Mouse (Mus musculus) Patski (cell line): ENCODE measurements around the gene Car6. TPM values are rescaled to one million over a fixed set of nuclear protein-coding genes. Genes with fewer than 3 reads are reported as not detected.

Experiments used
- ATAC-seq: fragments of 100-300 bp; one replicate; pipeline ENCODE4 v1.8.0; 2021
- CTCF ChIA-PET: fragments of 350-600 bp; sonication (Branson Sonifier 250); formaldehyde crosslinking; loops from one replicate; lab custom pipeline; 2022; ENCODE audit warnings: inconsistent platforms; lab: Charles Lee
- POLR2A ChIA-PET: fragments of 350-600 bp; sonication (Branson Sonifier 250); formaldehyde crosslinking; loops from one replicate; lab custom pipeline; 2022; ENCODE audit warnings: antibody characterized with exemption, inconsistent platforms; lab: Charles Lee
- DNase-seq: peaks from one replicate; pipeline ENCODE4 v3.0.0-alpha.2; 2011; ENCODE audit warnings: low read depth, low spot score
- H3K27me3 ChIP-seq: fragments of 371-371 bp; one replicate; pipeline ENCODE4 v1.5.1; 2021
- CTCF ChIP-seq: fragments of 100-300 bp; IDR thresholded peaks from one replicate; pipeline ENCODE4 v1.5.1; 2021
- in situ Hi-C: fragments of 300-500 bp; cut with MboI; formaldehyde crosslinking; loops from 3 replicates; pipeline ENCODE4 v1.11.1; 2018; ENCODE audit warnings: low pct_unique_long_range_greater_than_20kb, mixed read lengths
- polyA plus RNA-seq: library from polyadenylated mRNA; unstranded; gene quantifications from one replicate; pipeline ENCODE4 v1.2.3, GENCODE M21; 2021

Car6 gene
- polyA plus RNA-seq, 1 experiment from 2014 or later, result not detected

DNA sequence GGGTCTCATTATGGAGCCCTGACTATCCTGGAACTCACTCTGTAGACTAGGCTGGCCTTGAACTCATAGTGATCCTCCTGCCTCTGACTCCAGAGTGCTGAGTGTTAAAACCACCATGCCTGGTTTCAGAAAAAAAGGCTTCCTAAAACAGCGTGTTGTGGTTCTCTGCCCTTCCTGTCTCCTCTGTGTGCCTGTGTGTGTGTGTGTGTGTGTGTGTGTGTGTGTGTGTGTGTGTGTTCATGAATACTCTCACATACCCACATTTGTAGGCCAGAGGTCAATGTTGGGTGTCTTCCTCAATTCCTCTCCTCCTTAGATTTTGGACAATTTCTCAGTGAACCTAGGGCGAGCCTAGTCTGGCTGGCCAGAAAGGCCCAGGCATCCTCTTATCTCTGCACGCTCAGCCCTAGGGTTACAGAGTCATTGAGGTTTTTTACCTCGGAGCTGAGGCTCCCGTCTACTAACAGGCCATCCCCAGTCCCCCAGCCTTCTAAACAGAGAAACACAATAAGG lies 16.0 kb upstream of the Car6 start:
- DNase-seq, result no peak
- no peak for ATAC-seq
- ChIA-PET CTCF (interaction anchor here (0.6 kb wide), 1 partner anchor 42 kb away, joined by 3 read pairs; no protein-coding TSS in a partner anchor), POLR2A (no interaction called here)
- no peaks in the 10 kb centered on the region for H3K27me3 ChIP-seq
- TF ChIP-seq CTCF, result no peak
- in situ Hi-C loops, result no loop called here

DNA sequence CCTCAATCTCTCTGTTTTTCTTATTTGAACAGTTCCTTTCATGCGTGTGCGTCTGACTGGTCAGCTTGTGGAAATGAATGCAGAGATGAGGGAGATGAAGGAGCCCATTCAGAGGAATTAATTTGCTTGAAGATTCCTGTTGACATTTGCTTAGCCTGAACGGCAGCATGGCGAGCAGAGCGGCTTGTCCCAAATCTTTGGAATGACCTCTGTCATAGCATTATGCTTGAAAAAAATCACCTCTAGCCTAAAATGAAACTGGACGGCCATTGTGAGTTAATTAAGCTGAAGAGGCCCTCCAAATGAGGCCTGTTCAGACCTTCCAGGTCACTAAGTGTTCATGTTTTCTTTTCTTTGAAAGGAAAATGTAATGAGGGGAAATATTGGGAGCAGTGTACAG lies 15.3 kb upstream of the Car6 start:
- no peak for ATAC-seq
- CTCF ChIA-PET, result no interaction called here
- DNase-seq, result no peak
- in situ Hi-C loops, result no loop called here
- no peak for TF ChIP-seq CTCF
- POLR2A ChIA-PET, result no interaction called here
- H3K27me3 ChIP-seq, result no peaks in the 10 kb centered on the region

DNA sequence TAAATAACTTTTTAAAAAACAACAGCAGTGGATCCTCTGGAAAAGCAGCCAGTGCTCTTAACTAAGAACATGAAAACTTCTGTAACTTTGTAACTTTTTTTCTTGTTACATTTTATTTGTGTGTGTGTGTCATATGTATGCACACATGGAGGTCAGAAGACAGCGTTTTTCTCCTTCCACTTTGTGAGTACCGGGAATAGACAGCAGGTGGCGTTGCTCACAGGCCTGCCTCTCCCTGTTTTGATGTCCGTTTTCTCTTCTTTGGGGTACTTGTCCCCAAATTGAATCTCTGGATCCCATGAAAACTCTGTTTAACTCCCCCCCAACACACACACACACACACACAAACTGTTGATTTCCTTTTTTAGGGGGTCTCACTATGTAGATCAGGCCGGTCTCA lies 12.8 kb upstream of the Car6 start:
- POLR2A ChIA-PET, result no interaction called here
- in situ Hi-C loops, result no loop called here
- no peak for TF ChIP-seq CTCF
- H3K27me3 ChIP-seq, result no peaks in the 10 kb centered on the region
- CTCF ChIA-PET, result no interaction called here
- no peak for ATAC-seq
- DNase-seq, result no peak

DNA sequence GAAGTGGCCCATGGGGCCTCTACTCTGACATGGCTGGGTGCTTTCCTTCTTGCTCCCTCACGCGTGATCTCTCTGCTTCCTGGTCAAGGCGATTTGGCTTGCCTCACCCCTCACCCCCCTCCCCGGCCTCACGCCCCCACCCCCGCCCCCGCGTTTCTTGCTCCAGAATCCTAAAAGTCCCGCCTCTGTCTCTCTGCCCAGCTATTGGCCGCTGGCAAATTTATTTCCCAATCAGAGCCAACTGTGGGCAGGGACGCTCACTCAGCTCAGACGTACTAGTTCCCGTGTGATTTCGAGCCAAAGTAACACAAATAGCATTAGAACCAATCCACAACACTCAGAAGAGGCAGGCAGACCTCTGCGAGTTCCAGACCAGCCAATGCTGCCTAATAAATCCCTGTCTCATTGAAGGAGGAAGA lies 11.4 kb upstream of the Car6 start:
- ChIA-PET CTCF (no interaction called here), POLR2A (no interaction called here)
- DNase-seq (no peak), ATAC-seq (no peak)
- H3K27me3 ChIP-seq, result no peaks in the 10 kb centered on the region
- TF ChIP-seq CTCF, result no peak
- in situ Hi-C loops, result no loop called here

DNA sequence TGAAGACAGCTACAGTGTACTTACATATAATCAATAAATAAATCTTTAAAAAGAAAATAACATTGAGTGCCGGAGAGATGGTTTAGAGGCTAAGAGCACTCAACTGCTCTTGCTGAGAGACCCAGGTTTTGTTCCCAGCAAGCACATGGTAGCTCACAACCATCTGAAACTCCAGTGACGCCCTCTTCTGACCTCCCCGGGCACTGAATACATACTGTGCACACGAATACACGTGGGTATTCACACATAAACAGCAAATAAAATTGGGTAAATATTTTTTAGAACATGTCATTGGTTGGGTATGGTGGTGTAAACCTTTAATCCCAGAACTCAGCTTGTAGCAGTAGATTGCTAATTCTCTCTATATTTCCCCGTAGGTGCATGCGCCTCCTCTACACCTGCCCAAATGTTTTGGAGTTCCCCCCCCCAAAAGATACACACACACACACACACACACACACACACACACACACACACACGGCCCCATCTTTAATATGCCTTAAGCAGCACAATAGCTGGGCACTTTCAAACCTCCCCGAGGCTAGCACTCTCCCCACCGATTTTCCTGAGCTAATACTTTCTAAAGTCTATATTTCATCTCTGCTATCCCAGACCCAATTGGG lies 10.9 kb upstream of the Car6 start:
- ChIA-PET CTCF (no interaction called here), POLR2A (no interaction called here)
- H3K27me3 ChIP-seq, result no peaks in the 10 kb centered on the region
- TF ChIP-seq CTCF, result no peak
- in situ Hi-C loops, result no loop called here
- DNase-seq (no peak), ATAC-seq (no peak)

DNA sequence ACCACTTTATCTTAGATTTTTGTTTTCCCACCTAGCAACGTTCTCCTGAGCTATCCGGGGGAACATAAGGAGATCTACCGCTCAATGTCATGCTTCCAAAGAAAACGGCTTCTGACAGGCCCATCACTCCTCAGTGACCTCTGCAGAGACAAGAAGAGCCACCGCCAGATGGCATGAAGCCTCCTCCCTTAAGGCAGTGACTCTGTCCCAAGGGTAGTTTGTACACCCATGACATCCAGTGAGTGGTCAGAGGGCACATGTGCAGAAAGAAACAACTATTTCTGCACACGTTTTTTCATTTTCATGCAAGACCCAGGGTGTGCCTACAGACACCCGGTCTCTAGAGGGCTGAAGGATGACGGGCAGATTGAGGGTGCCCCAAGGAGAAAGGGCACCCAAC lies 9.2 kb upstream of the Car6 start:
- no peak for TF ChIP-seq CTCF
- in situ Hi-C loops, result no loop called here
- DNase-seq, result no peak
- H3K27me3 ChIP-seq, result no peaks in the 10 kb centered on the region
- POLR2A ChIA-PET, result no interaction called here
- CTCF ChIA-PET, result no interaction called here
- no peak for ATAC-seq

DNA sequence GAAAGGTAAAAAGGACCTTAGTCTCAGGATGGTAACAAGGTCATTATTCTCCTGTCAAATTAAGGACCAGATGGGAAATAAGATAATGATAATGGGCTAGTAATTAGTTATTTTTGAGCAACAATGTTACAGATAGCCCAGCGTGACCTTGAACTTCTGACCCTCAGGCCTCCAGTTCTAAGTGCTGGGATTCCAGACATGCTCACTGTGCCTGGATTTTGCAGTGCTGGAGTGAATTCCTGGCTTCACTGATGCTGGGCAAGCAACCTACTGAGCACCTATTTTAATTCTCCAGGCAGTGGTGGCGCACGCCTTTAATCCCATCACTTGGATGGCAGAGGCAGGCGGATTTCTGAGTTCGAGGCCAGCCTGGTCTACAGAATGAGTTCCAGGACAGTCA lies 8.6 kb upstream of the Car6 start:
- in situ Hi-C loops, result no loop called here
- ATAC-seq (no peak), DNase-seq (no peak)
- CTCF ChIA-PET, result no interaction called here
- no peaks in the 10 kb centered on the region for H3K27me3 ChIP-seq
- POLR2A ChIA-PET, result no interaction called here
- no peak for TF ChIP-seq CTCF

DNA sequence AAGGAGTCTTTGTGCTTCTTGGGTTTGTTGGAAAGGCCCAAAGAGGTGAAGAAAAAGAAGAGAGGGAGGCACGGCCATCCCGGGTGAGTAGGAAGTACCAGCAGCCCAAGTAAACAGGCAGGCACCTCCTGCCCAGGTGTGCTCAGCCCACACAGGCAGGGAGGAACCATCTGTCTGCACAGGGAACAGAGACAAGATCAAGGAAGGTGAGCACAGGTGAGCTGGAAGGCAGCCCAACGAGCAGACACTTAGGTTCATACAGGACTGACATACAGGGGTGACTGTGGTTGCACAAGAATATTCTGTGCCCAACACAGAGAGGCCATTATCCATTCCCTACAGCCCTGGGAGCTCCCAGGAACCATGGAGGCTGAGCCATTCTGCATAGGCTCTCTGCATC lies 3.7 kb upstream of the Car6 start:
- H3K27me3 ChIP-seq, result no peaks in the 10 kb centered on the region
- in situ Hi-C loops, result no loop called here
- POLR2A ChIA-PET, result no interaction called here
- no peak for TF ChIP-seq CTCF
- CTCF ChIA-PET, result no interaction called here
- DNase-seq, result no peak
- ATAC-seq, result no peak

DNA sequence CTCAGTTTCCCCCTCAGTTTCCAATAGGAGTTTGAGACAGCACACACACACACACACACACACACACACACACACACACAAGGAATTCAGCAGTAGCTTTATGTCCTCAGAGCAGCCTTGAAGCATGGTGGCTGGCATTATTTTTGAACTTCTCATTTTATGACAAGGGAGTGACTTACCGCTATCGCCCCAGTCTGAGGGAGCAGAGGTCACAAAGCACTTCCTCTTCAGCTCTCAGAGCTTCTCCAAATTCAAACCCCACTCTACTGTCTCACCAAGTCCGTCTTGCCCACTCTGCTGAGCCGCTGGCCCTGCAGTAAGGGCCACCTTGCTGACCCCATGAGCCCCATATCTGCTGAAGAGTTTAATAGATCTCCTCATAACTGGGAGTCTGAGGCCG lies 1.6 kb upstream of the Car6 start:
- in situ Hi-C loops, result no loop called here
- H3K27me3 ChIP-seq, result no peaks in the 10 kb centered on the region
- TF ChIP-seq CTCF, result no peak
- DNase-seq, result no peak
- ChIA-PET CTCF (interaction anchor here (1.0 kb wide), 1 partner anchor 30 kb away, joined by 3 read pairs; no protein-coding TSS in a partner anchor), POLR2A (interaction anchor here (0.6 kb wide), 1 partner anchor 421 kb away, joined by 5 read pairs; no protein-coding TSS in a partner anchor)
- no peak for ATAC-seq

DNA sequence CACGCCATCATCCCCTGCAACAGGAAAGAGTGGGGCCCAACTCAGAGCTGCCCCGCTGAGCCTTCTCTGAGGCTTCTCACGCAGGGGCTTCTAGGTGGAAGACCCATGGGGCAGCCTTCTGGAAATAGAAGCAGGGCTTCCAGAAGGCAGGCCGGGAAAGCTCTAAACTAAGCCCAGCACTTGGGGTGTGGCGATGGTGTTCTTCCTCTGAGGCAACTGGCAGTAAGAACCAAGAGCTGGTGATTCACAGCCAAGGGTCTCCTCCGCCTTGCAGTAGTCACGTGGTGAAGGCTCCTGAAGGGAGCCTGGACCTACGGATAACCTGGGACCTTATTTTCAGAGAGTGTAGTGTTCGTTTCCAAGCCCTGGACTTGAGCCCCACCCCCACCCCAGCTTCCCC lies 2.9 kb downstream of the Car6 start:
- ChIA-PET CTCF (no interaction called here), POLR2A (no interaction called here)
- no peaks in the 10 kb centered on the region for H3K27me3 ChIP-seq
- TF ChIP-seq CTCF, result no peak
- in situ Hi-C loops, result no loop called here
- DNase-seq, result no peak
- no peak for ATAC-seq

DNA sequence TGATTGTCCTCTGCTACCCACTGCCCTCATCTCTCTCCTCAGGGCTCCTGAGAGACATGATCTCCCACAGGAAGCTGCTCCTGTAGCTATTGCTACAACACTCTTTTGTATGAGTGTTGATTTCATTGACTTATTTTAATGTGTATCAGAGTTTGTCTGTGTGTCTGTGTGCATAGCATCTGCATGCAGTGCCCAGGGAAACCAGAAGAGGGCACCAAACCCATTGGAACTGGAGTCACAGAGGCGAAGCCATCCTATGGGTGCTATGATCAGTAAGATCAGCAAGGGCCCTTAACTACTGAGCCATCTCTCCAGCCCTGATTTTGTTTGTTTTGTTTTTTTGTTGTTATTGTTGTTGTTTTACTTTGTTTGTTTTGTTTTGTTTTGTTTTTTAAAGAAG lies 7.2 kb downstream of the Car6 start:
- in situ Hi-C loops, result no loop called here
- no peak for ATAC-seq
- DNase-seq, result no peak
- TF ChIP-seq CTCF, result peak; percentile 60
- ChIA-PET POLR2A (no interaction called here), CTCF (no interaction called here)
- H3K27me3 ChIP-seq, result no peaks in the 10 kb centered on the region

DNA sequence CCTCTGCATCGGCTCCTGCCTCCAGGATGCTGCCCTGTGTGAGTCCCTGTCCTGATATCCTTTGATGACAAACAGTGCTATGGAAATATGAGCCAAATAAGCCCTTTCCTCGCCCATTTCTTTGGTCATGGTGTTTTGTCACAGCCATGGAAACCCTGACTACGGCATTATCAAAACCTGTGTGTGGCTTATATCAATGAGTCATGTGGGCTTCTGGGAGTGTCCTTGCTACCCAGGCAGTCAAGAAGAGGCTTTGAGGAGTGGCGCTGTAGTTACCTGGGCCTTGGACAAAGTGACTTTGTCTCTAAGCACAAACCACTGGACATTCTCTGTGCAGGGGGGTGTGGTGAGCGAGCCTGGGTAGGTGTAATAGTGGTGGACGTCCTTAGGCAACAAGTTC lies 8.9 kb downstream of the Car6 start:
- DNase-seq, result no peak
- TF ChIP-seq CTCF, result no peak
- POLR2A ChIA-PET, result no interaction called here
- in situ Hi-C loops, result no loop called here
- no peaks in the 10 kb centered on the region for H3K27me3 ChIP-seq
- ATAC-seq, result no peak
- CTCF ChIA-PET, result no interaction called here
